Comparison of ENCODE assay signal across 22 mouse cellular contexts in genomic region chr2:77182271-77182995, GRCm38 (mm10). TPM values are rescaled to one million over a fixed set of nuclear protein-coding genes. Genes with fewer than 3 reads are reported as not detected.
DNase-seq lines count a peak whose midpoint lies in the region; ATAC-seq and TF ChIP-seq lines count a peak whose summit lies in the region.
"Had no signal": no experiment of that assay in that cellular context is flagged by ENCODE, and none has a peak within 500 bp of the region (broad histone marks: within the 10 kb centered on the region; RNA-seq: fewer than 3 reads in every experiment).

No protein-coding gene starts in this region.

- TF ChIP-seq CTCF in kidney, postnatal 0 days (IDR thresholded peaks at IDR 0.05; ENCODE audit: low read depth) = no peak
- no peak for TF ChIP-seq CTCF in testis, adult 2 months (IDR thresholded peaks at IDR 0.05; ENCODE audit: control insufficient read depth, insufficient read depth, insufficient replicate concordance, low read depth, low read length)

- TF ChIP-seq POLR2A in testis, adult 2 months (IDR thresholded peaks at IDR 0.05; ENCODE audit: control insufficient read depth, low read depth, low read length) = no peak

- H3K4me3 ChIP-seq in embryonic facial prominence, embryonic 14.5 days (ENCODE audit: low read depth, low read length) = no peak overlapping the region
- no peak overlapping the region for H3K4me3 ChIP-seq in embryonic facial prominence, embryonic 10.5 days
- no peak overlapping the region for H3K4me3 ChIP-seq in kidney, postnatal 0 days (replicated peaks; ENCODE audit: low read depth, low read length)
- no peak overlapping the region for H3K4me3 ChIP-seq in testis, adult 2 months (ENCODE audit: control insufficient read depth, low read depth, low read length)
- H3K4me3 ChIP-seq: embryonic facial prominence, embryonic 12.5 days; hindbrain, embryonic 12.5 days; limb, embryonic 12.5 days; neural tube, embryonic 12.5 days had no signal

- H3K4me2 ChIP-seq in embryonic facial prominence, embryonic 14.5 days (ENCODE audit: low read depth, low read length) = no peak overlapping the region
- no peak overlapping the region for H3K4me2 ChIP-seq in kidney, postnatal 0 days (ENCODE audit: low read length)
- H3K4me2 ChIP-seq: embryonic facial prominence, embryonic 12.5 days; hindbrain, embryonic 12.5 days; limb, embryonic 12.5 days; neural tube, embryonic 12.5 days had no signal

- no peak overlapping the region for H3K9ac ChIP-seq in embryonic facial prominence, embryonic 14.5 days (ENCODE audit: low read depth, low read length)
- no peak overlapping the region for H3K9ac ChIP-seq in kidney, postnatal 0 days (ENCODE audit: low read depth, low read length)
- H3K9ac ChIP-seq: embryonic facial prominence, embryonic 12.5 days; hindbrain, embryonic 12.5 days; limb, embryonic 12.5 days; liver, embryonic 14.5 days; neural tube, embryonic 12.5 days had no signal

- 76% methylated on average over 4 of the region's 4 CpGs for WGBS in embryonic facial prominence, embryonic 14.5 days
- WGBS in embryonic facial prominence, embryonic 10.5 days = 87% methylated on average over 4 of the region's 4 CpGs
- WGBS in kidney, postnatal 0 days = 67% methylated on average over 4 of the region's 4 CpGs

- no peaks in the 10 kb centered on the region for H3K9me3 ChIP-seq in embryonic facial prominence, embryonic 14.5 days (ENCODE audit: control insufficient read depth, low read length)
- no peaks in the 10 kb centered on the region for H3K9me3 ChIP-seq in embryonic facial prominence, embryonic 10.5 days
- H3K9me3 ChIP-seq in kidney, postnatal 0 days (replicated peaks; ENCODE audit: low read length) = no peaks in the 10 kb centered on the region
- H3K9me3 ChIP-seq: embryonic facial prominence, embryonic 12.5 days; hindbrain, embryonic 12.5 days; limb, embryonic 12.5 days; neural tube, embryonic 12.5 days had no signal

- 0 out of 2 replicates have a peak overlapping the region, but pooled peaks have one; percentile 28 for H3K27ac ChIP-seq in embryonic facial prominence, embryonic 14.5 days (replicated peaks; ENCODE audit: low read depth, low read length)
- H3K27ac ChIP-seq in embryonic facial prominence, embryonic 10.5 days (replicated peaks) = no peak overlapping the region
- no peak overlapping the region for H3K27ac ChIP-seq in kidney, postnatal 0 days
- peak overlapping the region; percentile 66 for H3K27ac ChIP-seq in testis, adult 2 months (ENCODE audit: control insufficient read depth, insufficient read depth, low read depth, low read length)
- H3K27ac ChIP-seq: embryonic facial prominence, embryonic 12.5 days; hindbrain, embryonic 12.5 days; limb, embryonic 12.5 days; liver, embryonic 14.5 days; neural tube, embryonic 12.5 days had no signal

- peaks cover 16% of the 10 kb centered on the region; the same call in 1 of the 2 replicates for H3K36me3 ChIP-seq in embryonic facial prominence, embryonic 14.5 days (ENCODE audit: control insufficient read depth, insufficient read depth, low read length)
- peaks cover 35% of the 10 kb centered on the region for H3K36me3 ChIP-seq in embryonic facial prominence, embryonic 10.5 days (replicated peaks)
- H3K36me3 ChIP-seq in kidney, postnatal 0 days (ENCODE audit: insufficient read depth, low read length) = 0 out of 2 replicates have a peak, but pooled peaks cover 6% of the 10 kb centered on the region
- H3K36me3 ChIP-seq in testis, adult 2 months (ENCODE audit: control insufficient read depth, insufficient read depth, low read length) = no peaks in the 10 kb centered on the region
- H3K36me3 ChIP-seq: hindbrain, embryonic 12.5 days had no signal

- no peaks in the 10 kb centered on the region for H3K27me3 ChIP-seq in embryonic facial prominence, embryonic 14.5 days (replicated peaks; ENCODE audit: control insufficient read depth, insufficient read depth, low read length)
- no peaks in the 10 kb centered on the region for H3K27me3 ChIP-seq in embryonic facial prominence, embryonic 10.5 days (replicated peaks; ENCODE audit: low read depth, poor library complexity, severe bottlenecking)
- H3K27me3 ChIP-seq in kidney, postnatal 0 days (ENCODE audit: insufficient read depth, low read length) = no peaks in the 10 kb centered on the region
- no peaks in the 10 kb centered on the region for H3K27me3 ChIP-seq in testis, adult 2 months (ENCODE audit: control insufficient read depth, insufficient read depth, low read length)
- H3K27me3 ChIP-seq: embryonic facial prominence, embryonic 12.5 days; hindbrain, embryonic 12.5 days; limb, embryonic 12.5 days; neural tube, embryonic 12.5 days had no signal

- no peaks in the 10 kb centered on the region for H3K4me1 ChIP-seq in embryonic facial prominence, embryonic 14.5 days (ENCODE audit: control insufficient read depth, insufficient read depth, low read length)
- H3K4me1 ChIP-seq in embryonic facial prominence, embryonic 10.5 days = no peaks in the 10 kb centered on the region
- H3K4me1 ChIP-seq in kidney, postnatal 0 days (replicated peaks; ENCODE audit: insufficient read depth, low read length) = no peaks in the 10 kb centered on the region
- no peaks in the 10 kb centered on the region for H3K4me1 ChIP-seq in testis, adult 2 months (ENCODE audit: control insufficient read depth, insufficient read depth, low read length)
- H3K4me1 ChIP-seq: embryonic facial prominence, embryonic 12.5 days; hindbrain, embryonic 12.5 days; neural tube, embryonic 12.5 days had no signal

- DNase-seq in embryonic facial prominence, embryonic 14.5 days (ENCODE audit: low spot score) = no peak
- no peak for DNase-seq in embryonic facial prominence, embryonic 10.5 days (ENCODE audit: low spot score)
- DNase-seq in kidney, postnatal 0 days (ENCODE audit: low spot score) = peak; percentile 45
- no peak for DNase-seq in kidney, postnatal 36 days
- no peak for DNase-seq in testis, postnatal 14 days (ENCODE audit: low spot score)
- no peak for DNase-seq in c-Kit-positive CD71-positive TER-119-positive erythroid progenitor cells, embryonic 14.5 days (ENCODE audit: low spot score)
- DNase-seq: adrenal gland, adult 8-10 months; cerebellum, adult 9-11 months; kidney, adult 9 months; kidney, postnatal 4 days; layer of hippocampus, adult 9-11 months; right cerebral cortex, adult 18-20 months; thymus, postnatal 36 days had no signal

- ATAC-seq in embryonic facial prominence, embryonic 14.5 days (ENCODE audit: low read depth) = no peak
- ATAC-seq in kidney, postnatal 0 days (replicated peaks; ENCODE audit: low FRiP score, low read depth) = no peak; the same call in 1 of the 2 replicates
- ATAC-seq in monocyte, adult 5-6 weeks (replicated peaks; ENCODE audit: insufficient number of reproducible peaks, low FRiP score, low TSS enrichment, poor library complexity, severe bottlenecking) = no peak
- ATAC-seq: forebrain, embryonic 16.5 days; inflammation-experienced regulatory T-cells, adult 6 months had no signal

RNA-seq across cellular contexts. Expression of gene Ccdc141, which starts 12.0 kb away (rescaled TPM):
- polyA plus RNA-seq in embryonic facial prominence, embryonic 14.5 days (2014; fragmentation: Nextera tagmentation; extraction: Ambion mirVana) = 26.4 and 31.2 TPM in 2 replicates
- polyA plus RNA-seq in embryonic facial prominence, embryonic 10.5 days (2016; fragmentation: Nextera tagmentation; extraction: Ambion mirVana) = 4.8 and 6.5 TPM in 2 replicates
- 12.7 and 12.9 TPM in 2 replicates for polyA plus RNA-seq in kidney, postnatal 0 days (2015; fragmentation: Nextera tagmentation; extraction: Ambion mirVana)
- 1.2 and 2.0 TPM in 2 replicates for polyA plus RNA-seq in testis, adult 2 months (2012; rRNA removed)
- total RNA-seq in monocyte, adult 5-6 weeks (2017) = 0.39 TPM in 1 of 3 replicates, not detected in the others

Comparison
In these comparisons a context has a peak if more than half of its experiments do, and no peak if none do; other contexts are left out.
1. H3K27ac ChIP-seq: peak in embryonic facial prominence, embryonic 14.5 days (single experiment) and testis, adult 2 months (single experiment); none in embryonic facial prominence, embryonic 10.5 days (single experiment) and kidney, postnatal 0 days (single experiment).